Mouse (Mus musculus) v-Abl transformed pro-B cells (cell line): ENCODE results near the gene Klhl34.

Source experiments
- in situ Hi-C, 2 experiments: fragments of 400-800 bp; cut with MboI; formaldehyde crosslinking; loops; one replicate each; pipeline ENCODE4 v1.15.1; 2025; ENCODE audit not compliant: unreplicated experiment in 2 of 2

Gene Klhl34

DNA sequence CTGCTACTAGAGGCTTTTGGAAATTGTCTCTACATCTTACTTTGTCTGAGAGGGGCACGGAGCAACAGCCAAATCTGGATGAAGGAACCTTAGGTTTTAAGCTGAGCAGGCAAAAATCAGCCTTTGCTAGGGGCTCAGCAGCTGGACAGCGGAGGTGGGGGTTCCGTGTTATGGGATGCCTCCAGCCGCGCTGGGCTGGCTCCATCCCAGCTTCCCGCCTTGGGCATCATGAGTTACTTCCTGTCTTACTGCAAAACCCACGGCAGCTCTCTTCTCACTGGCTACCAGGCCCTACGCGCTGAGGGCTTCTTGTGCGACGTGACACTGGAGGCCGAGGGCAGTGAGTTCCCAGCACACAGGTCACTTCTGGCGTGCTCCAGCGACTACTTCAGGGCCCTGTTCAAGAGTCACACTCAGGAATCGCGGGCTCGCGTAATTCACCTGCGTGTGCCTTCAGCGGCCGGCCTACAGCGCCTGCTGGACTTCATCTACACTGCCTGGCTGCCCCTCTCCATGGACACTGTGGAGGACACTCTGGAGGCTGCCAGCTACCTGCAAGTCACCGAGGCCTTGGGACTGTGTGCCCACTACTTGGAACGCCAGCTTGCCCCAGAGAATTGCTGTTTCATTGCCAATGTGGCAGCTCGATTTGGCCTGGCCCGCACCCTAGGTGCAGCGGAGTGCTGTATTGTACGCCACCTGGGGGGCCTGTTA lies at the start of gene Klhl34:
Klhl34 (plus strand) TSS at position 229 of the 714 bp plus-strand sequence.
- in situ Hi-C loops: no loop called here

DNA sequence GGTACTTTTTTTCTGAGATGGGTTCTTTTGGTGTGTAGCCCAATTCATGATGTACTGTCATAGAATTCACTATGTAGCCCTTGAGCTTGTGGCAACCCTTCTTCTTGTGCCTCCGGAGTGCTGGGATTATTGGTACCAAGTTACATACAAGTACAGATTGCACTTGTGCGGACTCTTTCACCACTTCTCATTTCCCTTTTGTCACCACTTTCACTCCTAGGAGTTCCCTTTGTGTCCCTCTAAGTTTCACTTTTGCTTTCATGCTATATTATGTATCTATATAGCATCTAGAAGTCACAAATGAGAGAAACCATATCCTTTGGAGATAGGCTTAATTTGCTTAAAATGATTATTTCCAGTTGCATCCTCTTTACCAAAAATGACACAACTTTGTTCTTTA lies 16.6 kb upstream of the Klhl34 start:
- in situ Hi-C loops: no loop called here

DNA sequence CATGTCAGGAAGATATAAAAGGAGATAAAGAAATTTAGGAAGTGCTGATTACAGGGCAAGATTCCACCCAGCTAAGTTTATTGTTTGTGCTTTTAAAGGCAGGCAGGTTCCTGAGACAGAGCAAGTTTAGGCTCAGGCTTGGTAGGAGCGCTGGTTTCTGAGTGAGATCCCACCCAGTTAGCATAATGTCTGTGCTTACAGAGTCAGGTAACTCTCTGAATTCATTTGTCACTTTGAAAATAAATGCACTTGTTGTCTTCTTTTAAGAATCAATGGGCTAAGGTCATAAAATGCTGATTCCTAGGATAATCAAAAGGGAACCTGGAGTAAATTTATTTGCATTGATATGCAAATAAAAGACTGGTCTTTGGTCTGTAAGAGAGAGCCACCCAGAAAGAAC lies 8.5 kb upstream of the Klhl34 start:
- in situ Hi-C loops: no loop called here

DNA sequence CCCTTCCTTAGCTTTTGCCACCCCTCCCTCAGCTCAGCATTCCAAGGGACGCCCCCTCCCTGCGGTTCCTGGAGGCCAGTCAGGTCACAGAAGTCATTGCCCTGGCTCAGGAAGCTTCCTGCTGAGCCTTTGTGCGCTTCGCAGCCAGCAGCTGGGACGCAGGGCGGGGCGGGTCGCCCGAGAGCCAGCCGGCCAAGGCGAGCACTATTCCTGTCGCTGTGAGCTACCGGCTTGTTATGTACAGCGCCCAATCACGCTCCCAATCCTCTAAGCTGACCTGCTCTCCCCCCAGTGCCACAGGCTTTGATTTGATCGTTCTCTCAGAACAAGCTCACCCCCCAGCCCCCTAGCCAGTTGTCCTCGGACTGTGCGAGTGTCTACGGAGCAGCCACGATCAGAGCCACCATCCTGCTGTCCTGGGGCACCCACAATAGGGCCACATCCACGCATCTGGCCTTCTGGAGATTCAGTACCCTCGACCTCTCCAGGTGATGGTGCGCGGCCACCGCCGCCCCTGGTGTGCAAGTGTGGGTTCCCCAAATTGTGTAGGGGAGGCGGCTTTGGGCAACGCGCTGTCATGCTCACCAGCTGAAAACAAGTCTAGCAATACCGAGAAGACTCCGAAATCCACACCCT lies 546 bp upstream of the Klhl34 start:
- in situ Hi-C loops: no loop called here

- in situ Hi-C loops: no loop called here
These were observed 656 bp downstream of the Klhl34 start for GRCm38 (mm10) chrX:157818921-157819260.

GRCm38 (mm10) chrX:157829983-157830382 lies 11.7 kb downstream of the Klhl34 start:
- in situ Hi-C loops: no loop called here
